Mouse (Mus musculus) adrenal gland, adult 2 months (tissue): ENCODE measurements around the gene Gm3072. TPM values are rescaled to one million over a fixed set of nuclear protein-coding genes. Genes with fewer than 3 reads are reported as not detected.
"Not testable (repeated sequence)": the region's sequence is repeated elsewhere in the genome, so short reads cannot be mapped to it uniquely, and the experiment has no call there.

Experiments used
- DNase-seq: peaks from one replicate; pipeline ENCODE4 v3.0.0; 2021
- long read RNA-seq: library from polyadenylated mRNA; stranded (forward); transcript quantifications from one replicate; pipeline ENCODE4 v2.0.0, GENCODE M21; 2021
- polyA plus RNA-seq: library from polyadenylated mRNA; depleted of rRNA; stranded (reverse); fragments of >200 nt; gene quantifications from 2 replicates; pipeline ENCODE4 v1.2.3, GENCODE M21; 2012; rRNA removed
- total RNA-seq, 2 experiments: library from RNA; stranded (reverse); gene quantifications; 2 replicates each; pipeline ENCODE4 v1.2.3; 2021

The Gm3072 gene
- total RNA-seq (not detected), polyA plus RNA-seq (not detected in 2 replicates)
- long read RNA-seq = 0 reads

GRCm38 (mm10) chr14:41624512-41624911 is at the start of gene Gm3072:
Gene Gm3072 (minus strand): TSS chr14:41624612.
- not testable (repeated sequence) for DNase-seq

- not testable (repeated sequence) for DNase-seq
These were observed 23.8 kb upstream of the Gm3072 start for GRCm38 (mm10) chr14:41648176-41648575.

GRCm38 (mm10) chr14:41646387-41646786 is 22.0 kb upstream of the Gm3072 start, which contains the start of gene Gm3676:
Gene Gm3676 (minus strand): TSS chr14:41646487.
- DNase-seq = not testable (repeated sequence)

GRCm38 (mm10) chr14:41630144-41630543 is 5.7 kb upstream of the Gm3072 start:
- not testable (repeated sequence) for DNase-seq

- not testable (repeated sequence) for DNase-seq
These were observed 1.9 kb downstream of the Gm3072 start for GRCm38 (mm10) chr14:41622535-41622934.

- not testable (repeated sequence) for DNase-seq
These were observed 13.7 kb downstream of the Gm3072 start for GRCm38 (mm10) chr14:41610690-41611089.

GRCm38 (mm10) chr14:41600935-41601334 is 23.5 kb downstream of the Gm3072 start:
- DNase-seq = not testable (repeated sequence)

- not testable (repeated sequence) for DNase-seq
These were observed 38.1 kb downstream of the Gm3072 start for GRCm38 (mm10) chr14:41586346-41586745.

GRCm38 (mm10) chr14:41572911-41573310 is 51.5 kb downstream of the Gm3072 start, which contains the start of gene 1700049E17Rik2:
Gene 1700049E17Rik2 (plus strand): TSS chr14:41573211.
- DNase-seq = not testable (repeated sequence)

Other genes starting within 250 kb of the Gm3072 start
- gene Gm7945, start 238.2 kb downstream of the Gm3072 start, total RNA-seq = not detected
- gene Gm7945, start 238.2 kb downstream of the Gm3072 start, polyA plus RNA-seq = not detected in 2 replicates
- gene Gm6482, start 216.3 kb downstream of the Gm3072 start, total RNA-seq = not detected
- gene Gm6482, start 216.3 kb downstream of the Gm3072 start, polyA plus RNA-seq = not detected in 2 replicates
- gene Gm7954, start 171.1 kb downstream of the Gm3072 start, total RNA-seq = not detected
- gene Gm7954, start 171.1 kb downstream of the Gm3072 start, polyA plus RNA-seq = not detected in 2 replicates
- gene Gm3486, start 135.1 kb downstream of the Gm3072 start, total RNA-seq = not detected
- gene Gm3486, start 135.1 kb downstream of the Gm3072 start, polyA plus RNA-seq = not detected in 2 replicates
- not detected for gene Gm7970, start 69.0 kb downstream of the Gm3072 start, total RNA-seq
- not detected in 2 replicates for gene Gm7970, start 69.0 kb downstream of the Gm3072 start, polyA plus RNA-seq
- not detected for gene 1700049E17Rik2, start 51.4 kb downstream of the Gm3072 start, total RNA-seq
- gene 1700049E17Rik2, start 51.4 kb downstream of the Gm3072 start, polyA plus RNA-seq = not detected in 2 replicates
- gene Gm3676, start 21.9 kb upstream of the Gm3072 start, total RNA-seq = not detected
- gene Gm3676, start 21.9 kb upstream of the Gm3072 start, polyA plus RNA-seq = not detected in 2 replicates
- not detected for gene Gm8068, start 77.3 kb upstream of the Gm3072 start, total RNA-seq
- gene Gm8068, start 77.3 kb upstream of the Gm3072 start, polyA plus RNA-seq = not detected in 2 replicates
- gene Gm7929, start 126.0 kb upstream of the Gm3072 start, total RNA-seq = not detected
- gene Gm7929, start 126.0 kb upstream of the Gm3072 start, polyA plus RNA-seq = not detected in 2 replicates
- gene Gm47189, start 147.8 kb upstream of the Gm3072 start, total RNA-seq = not detected
- not detected in 2 replicates for gene Gm47189, start 147.8 kb upstream of the Gm3072 start, polyA plus RNA-seq